Mouse (Mus musculus) gastrocnemius, postnatal 14 days (tissue): ENCODE data around the gene Gm17019. TPM values are rescaled to one million over a fixed set of nuclear protein-coding genes. Genes with fewer than 3 reads are reported as not detected.
"Not testable (repeated sequence)": the region's sequence is repeated elsewhere in the genome, so short reads cannot be mapped to it uniquely, and the experiment has no call there.

ENCODE experiments used
- DNase-seq: peaks from one replicate; pipeline ENCODE4 v3.0.0; 2021; ENCODE audit warnings: mixed read lengths
- intact Hi-C: fragments of 180-260 bp; cut with DNase I; formaldehyde crosslinking; loops from one replicate; pipeline ENCODE4 v1.15.1; 2025; ENCODE audit warnings: low total_unique reads
- total RNA-seq, 2 experiments: library from RNA; stranded (reverse); gene quantifications; 2 replicates each; pipeline ENCODE4 v1.2.3; 2021

The Gm17019 gene
- total RNA-seq, 2 experiments from 2014 or later: not detected

GRCm38 (mm10) chr5:15004569-15005562 lies 27.9 kb downstream of the Gm17019 start:
- intact Hi-C loops: not testable (repeated sequence)

GRCm38 (mm10) chr5:14998077-14998476 lies 34.7 kb downstream of the Gm17019 start:
- intact Hi-C loops, DNase-seq: not testable (repeated sequence)

More at GRCm38 (mm10) chr5:15004569-15005562, 27.9 kb downstream of the Gm17019 start:
- not testable (repeated sequence) for DNase-seq

- intact Hi-C loops, DNase-seq: not testable (repeated sequence)
These were observed 35.2 kb downstream of the Gm17019 start for GRCm38 (mm10) chr5:14997556-14997955.

- DNase-seq, intact Hi-C loops: not testable (repeated sequence)
These were observed 36.0 kb downstream of the Gm17019 start for GRCm38 (mm10) chr5:14996670-14997249.

- intact Hi-C loops, DNase-seq: not testable (repeated sequence)
These were observed 38.7 kb downstream of the Gm17019 start for GRCm38 (mm10) chr5:14994124-14994523.

- DNase-seq, intact Hi-C loops: not testable (repeated sequence)
These were observed 42.2 kb downstream of the Gm17019 start for GRCm38 (mm10) chr5:14990375-14991158.

GRCm38 (mm10) chr5:14986649-14987387 lies 46.0 kb downstream of the Gm17019 start:
- intact Hi-C loops, DNase-seq: not testable (repeated sequence)

Other genes starting within 250 kb of the Gm17019 start
- not detected for gene Gm9758, start 118.1 kb downstream of the Gm17019 start, total RNA-seq
- gene Speer4e, start 94.6 kb downstream of the Gm17019 start, total RNA-seq: not detected
- not detected for gene Gm10354, start 54.1 kb downstream of the Gm17019 start, total RNA-seq